Mouse (Mus musculus): Measurements from ENCODE around the gene Atf1.

The Atf1 gene

DNA sequence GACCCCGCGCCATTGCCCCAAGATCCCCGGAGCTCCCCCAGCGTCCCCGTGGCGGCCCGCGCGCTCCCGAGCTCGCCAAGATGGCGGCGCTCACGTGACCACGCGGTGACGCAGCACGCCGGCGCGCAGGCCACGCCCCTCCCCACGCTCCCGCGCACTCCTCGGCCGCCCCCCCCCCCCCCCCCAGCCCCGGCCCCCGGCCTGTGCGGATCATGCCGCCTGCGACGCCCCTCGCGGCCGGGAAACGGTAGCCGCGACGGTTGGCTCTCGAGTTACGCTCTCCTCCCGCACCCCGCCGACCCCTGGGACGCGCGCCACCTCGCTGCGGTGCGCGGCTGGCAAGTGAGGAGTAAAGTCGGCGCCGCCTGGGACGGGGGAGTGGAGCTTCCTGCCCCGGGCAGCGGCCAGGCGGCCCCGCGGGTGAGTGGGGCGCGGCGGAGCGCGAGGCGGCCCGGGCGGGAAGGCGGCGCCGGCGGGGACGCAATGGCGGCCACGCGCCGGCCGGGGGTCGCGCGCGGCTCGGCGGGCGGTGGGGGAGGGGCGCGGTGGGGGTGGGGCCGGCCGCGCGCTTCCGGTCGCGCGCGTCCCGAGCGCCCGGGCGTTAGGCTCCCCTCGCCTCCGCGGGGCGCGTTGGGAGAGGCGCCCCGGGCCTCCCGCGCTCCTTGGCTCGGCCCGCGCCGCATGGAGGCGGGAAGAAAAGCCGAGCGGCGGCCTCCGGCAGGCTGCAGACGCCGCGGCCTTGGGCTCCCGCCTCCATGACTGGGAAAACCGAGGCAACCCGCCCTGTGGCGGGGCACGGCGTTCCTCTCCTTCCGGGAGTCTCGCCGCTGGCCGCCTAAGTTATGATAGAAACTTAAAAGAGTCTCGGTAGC is at the start of gene Atf1:
TSS of gene Atf1 (plus strand) at position 157 of the 872 bp plus-strand sequence.
- peak; percentile 88 for DNase-seq (ENCODE audit: low read depth, low spot score)

DNA sequence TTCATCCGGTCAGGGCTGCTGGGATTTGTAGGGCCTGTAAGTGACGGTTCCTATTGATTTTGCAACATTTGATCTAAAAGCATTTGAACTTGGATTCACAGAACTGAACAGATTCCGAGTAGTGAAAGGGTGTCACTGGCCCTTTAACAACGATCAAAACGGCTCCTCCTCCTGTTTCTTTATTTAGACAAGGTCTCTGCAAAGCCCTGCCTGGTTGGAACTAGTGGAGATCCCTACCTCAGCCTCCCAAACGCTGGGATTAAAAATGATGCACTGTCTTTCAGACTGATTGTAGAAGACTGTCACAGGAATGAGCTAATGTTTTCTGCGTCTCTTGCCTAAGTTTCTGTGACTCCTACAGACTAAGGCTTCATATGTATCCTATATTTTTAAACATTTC is 49.1 kb upstream of the Atf1 start:
- no peak for DNase-seq (ENCODE audit: low read depth, low spot score)

DNA sequence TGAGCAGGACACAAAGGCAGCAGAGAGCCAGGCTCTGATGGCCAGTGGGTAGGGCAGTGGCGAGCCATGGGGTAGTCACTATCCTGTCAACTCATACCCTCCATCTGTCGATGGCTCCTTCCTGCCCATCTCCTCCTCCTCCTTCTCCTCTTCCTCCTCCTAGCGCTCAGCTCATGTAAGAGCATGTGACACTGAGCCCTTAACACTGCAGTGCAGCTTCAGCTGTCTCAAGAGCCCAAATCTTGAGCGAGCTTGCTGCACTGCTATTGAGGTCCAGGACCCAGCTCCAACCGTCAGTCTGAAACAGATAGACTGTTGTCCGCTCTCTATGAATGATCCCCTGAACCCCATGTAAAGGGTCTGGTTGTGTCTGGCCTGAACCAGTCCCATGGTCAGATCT is 47.9 kb upstream of the Atf1 start:
- no peak for DNase-seq (ENCODE audit: low read depth, low spot score)

DNA sequence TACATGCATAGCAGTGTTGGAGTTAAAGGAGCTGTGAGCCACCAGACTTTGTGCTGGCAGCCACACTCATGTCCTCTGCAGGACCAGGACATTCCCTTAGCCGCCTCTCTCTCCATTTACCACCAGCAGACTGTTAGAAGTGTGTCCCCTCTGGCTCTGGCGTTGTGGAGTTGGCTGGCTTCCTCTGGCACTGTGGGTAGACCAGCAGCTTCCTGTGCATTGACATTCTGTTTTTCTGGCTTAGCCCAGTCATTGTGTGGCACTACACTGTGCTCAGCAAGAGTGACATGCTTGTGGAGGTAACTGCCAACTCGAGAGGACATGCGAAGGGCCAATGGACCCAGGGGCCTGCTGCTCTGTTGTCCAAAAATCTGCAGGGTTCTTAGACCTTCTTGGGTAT is 47.4 kb upstream of the Atf1 start:
- no peak for DNase-seq (ENCODE audit: low read depth, low spot score)

DNA sequence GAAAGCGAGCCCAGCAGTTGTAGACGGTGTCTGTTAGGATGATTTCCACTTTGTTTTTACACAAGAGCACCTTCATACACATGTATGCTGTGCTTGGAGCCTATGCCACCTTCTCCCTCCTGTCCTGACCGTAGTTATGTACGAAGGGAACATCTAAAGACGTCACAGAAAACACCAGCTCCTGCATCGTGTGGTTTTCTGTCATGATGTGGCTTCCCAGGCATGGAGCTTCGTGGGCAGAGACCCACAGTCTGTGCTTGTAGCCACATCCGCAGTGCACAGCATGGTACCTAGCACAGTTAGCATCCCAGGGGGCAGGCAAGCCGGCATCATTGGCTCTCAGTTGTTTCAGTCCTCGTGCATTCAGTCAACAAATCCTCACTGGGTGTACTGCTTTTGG is 45.8 kb upstream of the Atf1 start:
- no peak for DNase-seq (ENCODE audit: low read depth, low spot score)

DNA sequence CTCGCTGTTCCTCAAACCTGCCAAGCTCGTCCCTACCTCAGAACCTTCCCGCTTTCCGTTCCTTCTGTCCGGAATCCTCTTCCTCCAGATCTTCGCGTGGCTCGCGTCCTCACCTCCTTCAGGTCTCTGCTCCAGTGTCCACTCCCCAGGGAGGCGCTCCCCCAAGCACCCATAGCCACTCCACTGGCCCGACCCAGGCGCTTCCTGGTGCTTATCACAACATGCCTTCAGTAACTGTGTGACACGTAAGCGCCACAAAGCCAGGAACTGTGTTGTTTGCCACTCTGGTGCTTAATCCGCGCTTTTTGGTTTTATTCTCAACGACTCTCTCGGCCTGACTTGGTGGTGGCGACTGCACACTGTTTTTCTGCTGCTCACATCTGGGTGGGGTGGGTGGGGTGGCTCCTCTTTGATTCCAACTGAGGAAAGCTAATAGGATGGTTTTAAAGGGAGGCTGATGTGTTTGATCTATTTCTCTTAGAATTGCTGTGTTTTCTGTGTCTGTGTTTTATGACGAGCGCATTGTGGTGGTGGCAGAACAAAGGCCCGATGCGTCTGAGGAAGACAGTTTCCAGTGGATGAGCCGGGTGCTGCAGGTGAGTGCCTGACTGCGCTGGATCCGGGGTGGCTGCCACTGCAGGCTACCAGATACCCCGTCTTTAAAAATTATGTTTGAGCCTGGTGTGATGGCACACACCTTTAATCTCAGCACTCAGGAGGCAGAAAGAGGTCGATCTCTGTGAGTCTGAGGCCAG is 44.9 kb upstream of the Atf1 start:
- DNase-seq (ENCODE audit: low read depth, low spot score) = no peak

DNA sequence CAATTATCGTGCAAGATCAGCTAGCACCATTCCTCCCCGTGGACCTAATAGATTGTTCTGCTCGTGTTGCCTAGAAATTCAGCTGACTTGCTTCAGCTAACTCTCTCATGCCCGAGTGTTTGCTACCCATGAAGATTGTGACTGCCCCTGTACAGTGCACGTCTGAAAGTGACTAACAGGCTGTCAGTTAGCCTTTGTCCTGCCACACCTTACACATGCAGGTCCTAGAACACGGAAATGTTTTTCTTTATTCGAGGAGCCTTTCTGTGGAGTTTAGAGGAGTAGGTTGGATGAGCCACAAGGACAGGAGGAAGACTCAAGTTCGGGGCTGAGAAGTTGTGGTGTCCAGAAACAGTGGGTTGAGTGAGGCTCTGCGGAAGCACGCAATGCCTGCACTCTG is 44.1 kb upstream of the Atf1 start:
- no peak for DNase-seq (ENCODE audit: low read depth, low spot score)

DNA sequence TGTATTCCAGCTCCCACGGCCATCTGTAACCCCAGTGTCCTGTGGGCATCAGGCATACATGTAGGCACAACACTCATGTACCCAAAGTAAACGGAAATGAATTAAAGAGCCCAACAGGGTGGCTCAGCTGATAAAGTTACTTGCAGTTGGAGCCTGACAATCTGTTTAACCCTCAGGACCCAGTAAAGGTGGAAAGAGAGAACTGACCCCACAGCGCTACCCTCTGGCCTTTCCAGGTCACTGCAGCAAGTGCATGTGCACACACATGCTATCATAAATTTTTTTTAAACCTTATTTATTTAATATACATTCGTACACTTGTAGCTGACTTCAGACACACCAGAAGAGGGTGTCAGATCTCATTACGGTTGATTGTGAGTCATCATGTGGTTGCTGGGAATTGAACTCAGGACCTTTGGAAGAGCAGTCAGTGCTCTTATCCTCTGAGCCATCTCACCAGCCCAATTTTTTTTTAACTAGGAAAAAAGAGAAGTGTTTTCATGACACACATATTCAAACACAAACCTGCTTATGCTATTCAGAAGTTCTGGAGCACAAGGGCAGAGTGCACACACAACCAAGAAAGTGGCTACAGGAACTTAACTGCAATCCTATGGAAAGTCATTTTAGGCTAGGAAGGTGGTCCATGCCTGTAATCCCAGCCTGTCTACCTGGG is 42.7 kb upstream of the Atf1 start:
- no peak for DNase-seq (ENCODE audit: low read depth, low spot score)

DNA sequence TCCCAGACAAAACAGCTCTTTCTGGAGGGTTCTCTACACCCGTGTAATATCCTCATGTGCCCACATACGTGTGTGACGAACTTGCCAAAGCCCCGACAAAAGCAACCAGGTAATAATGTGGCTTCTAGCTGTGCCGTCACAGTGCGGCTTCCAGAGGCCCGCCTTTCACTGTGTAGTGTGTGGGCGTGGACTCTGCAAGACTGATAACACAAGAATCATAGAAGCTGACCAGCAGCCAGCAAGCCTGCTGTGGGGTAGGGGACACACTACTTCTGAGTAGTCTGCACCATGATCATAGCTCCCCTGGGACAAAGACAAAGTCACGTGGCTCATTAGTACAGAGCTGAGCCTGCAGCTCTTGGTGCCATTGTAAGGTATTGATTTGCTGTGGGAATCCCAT is 41.4 kb upstream of the Atf1 start:
- DNase-seq (ENCODE audit: low read depth, low spot score) = no peak

DNA sequence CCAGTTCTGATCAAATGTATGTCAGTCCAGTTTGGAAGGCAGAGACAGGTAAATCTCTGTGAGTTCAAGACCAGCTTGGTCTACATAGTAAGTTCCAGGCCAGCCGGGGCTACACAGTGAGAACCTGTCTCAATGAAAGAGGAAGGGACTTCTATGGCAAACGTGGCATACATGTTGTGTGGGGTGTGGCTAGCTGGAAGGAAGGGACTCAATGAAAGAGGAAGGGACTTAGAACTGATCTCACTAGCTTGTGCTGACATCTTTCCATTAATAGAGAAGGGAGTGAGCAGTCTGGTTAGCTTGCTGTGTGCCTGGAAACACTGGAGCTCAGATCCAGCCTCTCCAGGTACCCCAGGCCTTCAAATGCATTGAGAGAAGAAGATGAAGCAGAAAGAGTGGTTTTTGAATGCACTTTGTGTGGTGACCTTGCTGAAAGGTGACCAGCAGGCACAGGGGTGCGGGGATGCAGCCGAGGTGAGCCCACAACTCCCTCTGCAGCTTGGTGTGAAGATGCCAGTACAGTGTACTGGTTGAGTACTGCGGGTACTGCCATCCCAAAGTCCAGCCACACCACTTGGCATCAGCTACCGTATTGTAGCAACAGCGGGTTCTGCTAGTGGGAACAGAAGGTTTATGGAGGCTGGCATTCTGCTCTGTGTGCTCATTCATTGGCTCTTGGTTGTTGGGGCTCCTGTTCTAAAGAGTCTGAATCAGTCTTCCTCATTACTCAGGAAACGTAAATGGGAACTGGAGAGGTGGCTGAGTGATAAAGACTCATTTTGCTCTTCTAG is 40.5 kb upstream of the Atf1 start:
- no peak for DNase-seq (ENCODE audit: low read depth, low spot score)

DNA sequence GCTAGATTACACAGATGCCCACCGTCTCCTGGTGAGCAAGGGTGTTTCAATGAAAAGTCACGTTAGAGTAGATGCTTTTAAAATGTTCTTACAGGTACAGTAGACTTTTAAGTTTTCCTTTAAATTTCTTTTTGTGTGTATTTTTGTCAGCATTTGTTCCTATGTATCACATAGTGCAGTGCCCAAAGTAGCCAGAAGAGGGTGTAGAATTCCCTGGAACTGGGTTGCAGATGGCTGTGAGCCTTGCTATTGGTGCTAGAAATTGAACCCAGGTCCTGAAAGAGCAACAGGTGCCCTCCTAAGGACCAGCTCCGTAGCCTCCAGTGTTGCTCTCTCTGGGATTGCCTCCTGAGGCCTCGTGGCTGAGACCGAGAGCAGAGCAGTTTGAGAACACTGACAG is 39.1 kb upstream of the Atf1 start:
- peak; percentile 18 for DNase-seq (ENCODE audit: low read depth, low spot score)

DNA sequence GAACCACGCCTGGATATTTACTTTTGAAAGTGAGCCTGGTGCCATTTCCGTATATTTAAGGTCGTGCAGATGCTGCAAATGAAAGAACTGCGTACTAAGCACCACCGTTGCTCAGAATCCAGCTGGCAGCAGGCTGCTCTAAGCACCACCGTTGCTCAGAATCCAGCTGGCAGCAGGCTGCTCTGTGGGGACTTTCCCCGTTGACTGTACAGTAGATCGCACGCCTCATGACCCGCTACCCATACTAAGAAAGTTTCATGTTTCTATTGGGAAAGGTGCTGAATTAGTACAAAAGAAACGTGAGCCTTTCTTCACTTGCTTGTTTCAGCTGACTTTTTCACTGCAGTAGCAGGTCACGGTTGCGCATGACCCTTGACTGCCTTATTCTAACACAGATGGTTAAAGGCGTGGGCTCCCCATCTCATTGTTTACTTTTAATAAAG is 38.6 kb upstream of the Atf1 start:
- DNase-seq (ENCODE audit: low read depth, low spot score) = no peak

DNA sequence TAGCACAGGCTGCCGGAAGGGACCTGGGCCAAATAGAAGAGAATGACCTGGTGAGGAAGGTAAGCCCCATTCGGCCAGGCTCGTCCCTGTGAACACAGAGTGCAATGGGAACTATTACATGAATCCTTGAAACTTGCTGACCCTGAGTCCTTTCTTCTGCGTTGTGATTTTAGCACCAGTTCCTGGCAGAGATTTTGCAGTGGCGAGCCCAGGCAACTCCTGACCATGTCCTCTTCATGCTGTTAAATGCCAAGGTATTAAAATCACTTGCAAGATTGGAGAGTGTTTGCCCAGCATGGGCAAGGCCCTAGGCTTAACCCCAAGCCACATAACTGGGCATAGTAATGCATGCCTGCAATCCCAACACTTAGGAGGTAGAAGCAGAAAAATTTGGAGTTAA is 37.5 kb upstream of the Atf1 start:
- no peak for DNase-seq (ENCODE audit: low read depth, low spot score)

DNA sequence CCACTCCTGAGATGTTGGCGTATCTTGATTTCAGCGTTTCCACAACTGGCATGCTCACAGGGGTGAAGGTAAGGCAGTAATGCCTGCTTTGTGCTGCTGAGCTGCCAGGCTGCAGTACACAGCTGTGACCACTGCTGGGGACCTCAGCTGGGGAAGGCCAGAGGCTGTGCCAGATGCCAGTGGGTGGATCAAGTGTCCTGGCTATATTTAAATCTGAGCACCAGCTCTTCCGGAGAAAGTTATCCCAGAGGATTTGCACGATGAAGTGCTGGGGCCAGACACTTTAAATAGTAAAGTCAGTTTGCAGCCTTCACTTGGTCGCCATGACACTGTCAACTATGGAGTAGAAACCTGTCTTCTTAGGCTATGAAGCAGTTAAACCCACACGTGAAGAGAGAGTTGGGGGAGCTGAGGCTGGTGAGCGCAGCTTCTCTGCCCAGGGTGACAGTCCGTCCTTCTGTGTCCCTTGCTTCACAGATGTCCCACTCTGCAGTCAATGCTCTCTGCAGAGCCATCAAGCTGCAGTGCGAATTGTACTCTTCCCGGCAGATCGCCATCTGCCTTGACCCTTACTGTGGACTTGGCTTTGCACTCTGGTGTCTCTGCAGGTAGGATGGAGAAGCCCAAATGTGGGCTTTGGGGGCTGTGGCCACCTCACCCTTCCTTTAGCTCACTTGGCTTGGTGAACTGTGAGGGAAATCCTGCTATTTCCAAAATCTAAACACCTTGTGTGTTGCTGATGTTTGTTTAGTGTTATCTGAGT is 28.5 kb upstream of the Atf1 start:
- DNase-seq (ENCODE audit: low read depth, low spot score) = no peak

DNA sequence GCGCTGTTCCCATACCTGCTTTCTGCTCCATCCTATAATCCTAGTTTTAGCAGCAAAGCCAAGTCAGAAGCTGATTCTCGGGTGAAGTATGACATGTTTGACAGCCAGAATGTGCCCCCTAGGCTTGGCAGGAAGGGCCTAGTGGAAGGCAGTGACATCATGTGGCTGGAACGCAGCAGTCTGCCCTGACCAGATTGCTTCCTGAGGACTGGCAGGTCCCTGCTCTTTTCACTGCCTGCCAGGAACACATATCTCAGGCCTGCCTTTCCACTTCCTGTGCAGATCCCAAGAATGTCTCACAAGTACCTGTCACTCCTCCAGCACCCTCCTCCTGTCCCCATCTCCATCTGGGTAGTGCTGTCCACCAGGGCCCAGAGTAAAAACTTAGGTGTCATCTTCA is 27.8 kb upstream of the Atf1 start:
- no peak for DNase-seq (ENCODE audit: low read depth, low spot score)

DNA sequence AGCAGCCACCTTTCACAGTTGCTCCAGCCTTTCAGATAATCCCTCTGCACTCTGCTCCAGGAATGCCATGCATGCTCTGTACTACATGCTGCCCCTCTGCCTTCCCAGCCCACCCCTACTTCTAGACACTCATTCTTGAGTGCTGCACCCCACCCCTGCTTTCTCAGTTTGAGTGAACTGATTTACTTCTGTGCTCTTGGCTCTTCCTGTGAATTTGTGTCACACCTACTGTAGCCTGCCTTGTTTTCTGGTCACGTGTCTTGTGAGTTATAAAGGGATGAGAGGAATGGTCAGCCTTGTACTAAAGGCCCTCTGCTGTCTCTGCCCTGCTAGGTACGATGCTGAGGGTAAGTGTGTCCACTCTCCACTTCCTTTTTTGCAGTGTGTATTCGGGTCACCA is 25.8 kb upstream of the Atf1 start:
- no peak for DNase-seq (ENCODE audit: low read depth, low spot score)

DNA sequence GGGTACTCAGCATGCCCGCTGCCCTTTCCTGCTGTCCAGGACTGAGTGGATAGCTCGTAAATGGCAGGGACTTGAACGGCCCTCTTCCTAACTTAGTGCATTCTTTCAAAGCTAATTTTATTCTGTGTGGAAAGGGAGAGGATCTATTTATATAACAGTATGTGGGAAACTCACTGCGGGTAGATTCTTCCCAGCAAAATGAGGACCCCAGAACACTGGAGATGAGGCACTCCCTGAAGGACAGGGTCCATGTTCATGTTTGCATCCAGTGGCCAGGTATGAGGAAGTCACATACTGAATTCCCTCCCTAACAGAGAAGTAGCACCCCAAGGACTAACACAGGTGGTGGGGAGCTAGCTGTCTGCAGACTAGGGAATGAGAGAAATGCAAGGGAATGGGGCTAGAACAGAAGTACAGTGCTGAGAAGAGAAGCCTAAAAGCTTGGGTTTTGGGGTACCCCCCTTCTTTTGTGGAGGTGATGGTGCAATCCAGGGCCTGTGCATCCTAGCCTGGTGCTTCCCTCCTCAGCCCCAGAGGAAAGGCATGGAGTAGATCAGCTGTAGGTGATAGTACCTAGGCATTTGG is 25.1 kb upstream of the Atf1 start:
- DNase-seq (ENCODE audit: low read depth, low spot score) = no peak

DNA sequence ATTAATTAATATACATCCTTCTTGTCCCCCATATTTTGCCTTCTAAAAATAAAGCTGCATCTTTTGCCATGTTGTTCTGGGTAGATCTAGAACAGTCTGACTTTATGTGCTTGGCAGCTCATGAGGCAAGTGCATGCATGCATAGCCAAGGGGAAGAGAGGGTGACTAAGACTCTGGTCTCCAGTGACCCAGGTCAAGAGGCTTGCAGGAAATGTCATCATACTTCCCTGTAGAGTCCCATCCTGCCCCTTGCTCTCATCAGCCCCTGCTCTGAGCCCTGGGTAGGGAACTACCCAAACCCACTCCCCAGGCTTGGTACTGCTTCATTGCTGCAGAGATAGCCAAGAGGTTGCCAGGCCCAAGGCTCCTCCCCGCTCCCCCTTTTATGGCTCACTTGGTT is 23.0 kb upstream of the Atf1 start:
- DNase-seq (ENCODE audit: low read depth, low spot score) = no peak

DNA sequence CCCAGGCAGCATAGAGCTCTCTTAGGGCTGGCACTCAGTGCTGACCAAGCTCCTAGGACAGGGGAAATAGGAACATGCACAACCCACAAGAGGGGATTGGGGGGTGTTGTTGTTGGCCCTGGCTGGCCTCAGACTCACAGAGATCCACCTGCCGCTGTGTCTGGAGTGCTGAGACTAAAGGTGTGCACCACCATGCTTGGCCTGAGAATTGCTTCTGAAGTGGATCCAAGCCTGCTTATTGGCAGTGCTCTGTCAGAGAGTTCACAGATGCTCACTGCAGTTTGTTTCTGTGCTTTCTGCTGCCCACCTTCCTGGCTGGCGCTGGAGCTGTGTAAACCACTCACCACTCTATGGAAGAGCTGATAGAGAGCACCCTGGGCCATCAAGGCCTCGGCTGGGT is 17.6 kb upstream of the Atf1 start:
- no peak for DNase-seq (ENCODE audit: low read depth, low spot score)

DNA sequence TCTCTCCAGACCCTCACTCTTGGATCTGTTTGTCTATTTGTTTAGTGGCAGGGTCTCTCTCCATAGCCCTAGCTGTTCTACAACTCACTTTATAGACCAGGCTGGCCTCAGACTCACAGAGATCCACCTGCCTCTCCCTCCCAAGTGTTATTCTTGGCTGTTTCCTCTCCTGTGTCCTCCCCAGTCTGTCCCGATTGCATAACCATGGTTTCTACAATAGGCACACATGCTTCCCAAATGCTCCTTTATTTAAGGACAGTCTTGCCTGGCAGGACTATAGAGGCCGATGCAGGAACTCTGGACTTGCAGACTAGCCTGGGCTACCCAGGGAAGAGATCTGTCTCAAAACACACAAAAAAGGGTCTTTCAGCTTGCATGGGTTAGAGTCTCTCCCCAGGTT is 14.3 kb upstream of the Atf1 start:
- DNase-seq (ENCODE audit: low read depth, low spot score) = no peak

DNA sequence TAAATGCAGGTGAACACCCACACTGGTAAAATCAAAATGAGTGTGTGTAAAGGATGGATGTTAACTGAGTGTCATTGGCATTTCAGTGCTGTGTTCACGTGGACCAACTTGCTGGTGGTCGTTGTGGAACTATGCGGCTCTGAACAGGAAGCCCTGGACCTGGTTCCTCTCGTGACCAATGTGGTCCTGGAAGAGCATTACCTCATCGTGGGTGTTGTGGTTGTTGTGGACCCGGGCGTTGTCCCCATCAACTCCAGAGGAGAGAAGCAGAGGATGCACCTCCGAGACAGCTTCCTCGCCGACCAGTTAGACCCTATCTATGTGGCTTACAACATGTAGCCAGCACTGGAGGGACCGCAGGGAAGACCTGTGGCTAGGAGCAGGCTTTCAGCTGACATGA is 12.5 kb upstream of the Atf1 start:
- DNase-seq (ENCODE audit: low read depth, low spot score) = no peak

Measured in forelimb bud, embryonic 11.5 days (tissue).